Mouse (Mus musculus) mature B cell (primary cell): ENCODE results near the gene Lpcat1.

Experiments used
- in situ Hi-C: fragments of 300-500 bp; cut with MboI; formaldehyde crosslinking; loops from 2 replicates; pipeline ENCODE4 v1.14.3; 2019

The Lpcat1 gene

DNA sequence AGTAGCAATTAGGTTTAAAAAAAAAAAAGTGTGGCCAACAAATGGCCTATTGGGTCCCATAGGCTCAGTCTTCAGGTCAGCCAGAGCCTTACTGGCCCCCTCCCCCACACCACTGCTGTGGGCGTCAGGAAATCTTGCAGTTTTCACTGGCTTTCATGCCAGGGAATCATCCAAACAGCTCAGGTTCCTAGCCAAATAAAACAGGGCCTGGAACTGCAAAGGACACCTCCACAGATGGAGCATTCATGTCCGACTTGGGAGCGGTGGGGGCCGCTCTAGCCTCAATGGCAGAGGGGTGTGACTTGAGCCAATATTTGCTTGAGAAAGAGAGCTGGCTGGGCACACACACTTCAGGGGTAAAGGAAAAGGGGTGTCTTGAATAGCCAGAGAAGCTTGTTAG lies 20.5 kb upstream of the Lpcat1 start:
- in situ Hi-C loops: no loop called here

DNA sequence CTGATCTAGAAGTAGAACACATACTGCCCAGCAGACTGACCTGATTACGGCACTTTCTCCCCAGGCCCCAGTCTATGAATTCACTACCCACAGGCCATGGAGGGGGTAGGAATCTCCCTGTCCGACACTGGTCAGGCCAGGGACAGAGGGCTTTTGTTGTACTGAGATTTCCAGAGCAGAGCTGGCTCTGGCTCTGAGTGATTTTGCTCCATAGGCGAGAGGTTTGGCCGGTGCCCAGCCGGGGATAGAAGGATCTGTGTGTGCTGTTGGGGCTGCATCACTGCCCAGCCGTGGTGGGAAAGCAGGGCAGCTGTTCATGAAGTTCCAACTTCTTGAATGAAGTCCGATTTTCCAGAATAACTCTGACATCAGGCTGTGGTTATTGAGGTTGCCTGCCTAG lies 20.1 kb upstream of the Lpcat1 start:
- in situ Hi-C loops: no loop called here

DNA sequence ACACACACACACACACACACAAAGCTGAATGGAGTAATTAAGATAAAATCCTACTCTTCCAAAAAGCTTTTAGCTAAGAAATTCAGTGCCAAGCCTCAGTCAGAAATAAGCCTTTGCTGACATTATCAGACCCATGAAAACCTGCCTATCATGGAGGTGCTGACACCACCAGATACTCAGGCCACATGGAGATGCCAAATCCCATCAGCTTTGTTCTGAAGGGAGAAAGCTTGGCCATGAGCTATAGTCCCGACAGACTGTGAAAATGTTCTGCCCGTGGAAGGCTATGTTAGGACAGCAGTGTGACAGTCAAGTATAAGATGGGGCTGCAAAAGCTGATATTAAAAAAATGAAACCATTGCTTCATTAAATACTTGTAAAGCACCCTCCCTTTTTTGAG lies 19.5 kb upstream of the Lpcat1 start:
- in situ Hi-C loops: no loop called here

DNA sequence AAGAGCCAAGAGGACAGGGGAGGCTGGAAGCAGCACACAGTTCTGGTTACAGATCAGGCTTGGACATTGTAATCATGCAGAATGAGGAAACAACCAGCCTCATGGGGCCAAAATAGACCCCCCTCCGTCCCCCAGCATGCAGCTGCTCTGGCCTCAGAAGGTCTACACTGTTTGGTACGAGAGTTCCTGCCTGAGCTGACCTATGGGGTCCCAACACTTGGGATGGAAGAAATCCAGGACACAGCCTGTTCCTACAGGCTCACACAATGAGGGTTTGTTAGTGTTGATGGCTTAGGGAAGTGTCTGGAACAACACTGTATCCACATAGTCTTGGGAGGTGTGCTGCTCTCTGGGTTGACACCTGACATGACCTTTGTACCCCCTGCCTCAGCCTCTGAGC lies 18.8 kb upstream of the Lpcat1 start:
- in situ Hi-C loops: no loop called here

DNA sequence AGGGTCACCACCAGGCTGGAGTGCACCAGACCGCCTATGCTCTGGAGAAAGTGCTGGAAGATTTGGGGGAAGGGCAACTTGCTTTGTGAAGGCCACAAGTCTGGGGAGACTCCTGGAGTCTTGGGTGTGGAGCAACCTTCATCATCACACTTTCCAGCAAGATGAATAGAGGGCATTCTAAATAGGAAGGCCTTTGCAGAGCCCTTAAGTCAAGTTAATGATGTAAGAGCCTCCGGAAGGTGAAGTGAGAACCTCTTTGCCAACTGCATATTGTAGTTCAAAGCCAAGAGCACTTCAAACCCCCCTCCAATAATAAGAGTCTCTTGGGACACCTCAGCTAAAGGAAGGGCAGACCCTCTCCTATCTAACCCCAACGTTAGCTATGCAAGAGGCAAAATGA lies 18.3 kb upstream of the Lpcat1 start:
- in situ Hi-C loops: no loop called here

DNA sequence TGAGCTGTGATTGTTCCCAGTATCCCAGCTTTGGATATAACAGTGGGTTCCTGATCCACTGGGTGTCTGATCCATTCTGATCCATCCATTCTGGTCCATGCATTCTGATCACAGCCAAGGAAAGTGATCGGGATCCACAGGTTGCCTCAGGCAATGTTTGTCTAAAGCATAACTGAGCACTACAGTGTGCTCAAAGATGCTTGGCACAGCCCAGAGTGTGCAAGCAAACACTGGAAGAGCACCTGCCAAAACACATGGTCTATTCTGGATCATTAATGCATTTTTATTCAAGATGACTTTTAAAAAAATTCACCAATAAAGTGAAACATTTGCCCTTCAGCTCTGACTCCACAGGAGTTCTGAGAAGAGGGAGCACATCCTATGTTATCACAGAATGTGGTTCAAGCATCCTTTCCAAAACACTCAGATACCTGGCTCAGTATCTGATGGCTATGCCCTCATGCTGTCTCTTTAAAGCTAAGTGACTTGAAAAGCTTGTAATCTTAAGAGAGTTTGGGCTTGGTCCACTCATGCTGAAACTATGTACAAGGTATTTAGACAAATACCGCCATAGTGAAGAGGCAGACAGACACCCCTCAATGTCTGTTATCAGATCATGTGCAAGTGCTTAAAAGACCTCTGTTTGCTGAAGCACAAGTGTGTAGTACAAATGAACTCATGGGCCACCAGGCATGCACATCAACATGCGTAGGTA lies 13.3 kb upstream of the Lpcat1 start:
- in situ Hi-C loops: no loop called here

DNA sequence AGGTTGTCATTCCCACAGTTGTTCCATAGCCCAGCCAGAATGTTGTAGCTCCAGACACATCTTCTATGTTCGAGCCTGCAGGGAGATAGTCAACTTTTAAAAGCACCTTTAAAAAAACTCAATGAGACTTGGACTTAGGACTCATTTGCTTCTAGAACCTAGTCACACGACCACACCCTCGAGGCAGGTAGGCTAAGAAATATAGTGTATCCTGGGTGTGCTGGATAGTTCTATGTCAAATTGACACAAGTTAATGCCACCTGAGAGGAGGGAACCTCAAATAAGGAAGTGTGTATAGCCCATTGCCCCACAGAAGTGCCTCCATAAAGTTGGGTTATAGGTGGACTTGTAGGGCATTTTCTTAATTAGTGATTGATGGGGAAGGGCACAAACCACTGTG lies 11.7 kb upstream of the Lpcat1 start:
- in situ Hi-C loops: no loop called here

DNA sequence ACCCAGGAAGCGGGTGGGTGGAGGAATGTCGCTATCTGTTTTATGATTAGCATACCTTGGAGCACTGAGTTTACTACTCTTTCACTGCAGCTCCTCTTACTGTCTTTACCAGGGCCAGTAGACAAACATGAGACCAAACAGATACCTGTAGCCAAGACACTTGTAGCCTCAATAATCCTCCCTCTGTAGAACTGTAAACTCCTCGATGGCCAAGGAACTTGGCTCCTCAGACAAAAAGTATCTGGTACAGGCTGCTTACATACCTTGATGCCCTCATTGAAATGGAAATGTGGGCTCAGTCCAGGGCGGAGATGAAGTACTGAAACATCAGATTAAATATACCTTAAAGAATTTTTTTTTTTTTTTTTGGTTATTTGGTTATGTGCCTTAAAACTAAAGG lies 9.7 kb upstream of the Lpcat1 start:
- in situ Hi-C loops: no loop called here

DNA sequence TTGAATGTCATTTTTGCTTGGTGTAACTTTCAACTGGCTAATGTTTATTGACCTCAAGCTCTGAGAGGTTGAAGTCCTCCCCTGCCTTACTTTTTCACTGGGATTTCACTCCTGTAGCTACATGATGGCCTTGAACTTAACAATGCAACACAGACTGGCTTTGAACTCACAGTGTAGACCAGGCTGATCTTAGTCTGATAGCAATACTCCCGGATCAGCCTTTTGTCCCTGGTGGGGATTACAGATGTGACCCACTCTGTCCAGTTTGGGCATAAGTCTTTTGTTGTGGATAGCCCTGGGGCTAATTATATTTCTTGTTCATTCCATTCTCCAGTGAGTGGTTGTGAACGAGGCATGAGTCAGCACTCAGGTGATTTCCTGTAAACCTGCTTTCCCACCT lies 9.3 kb upstream of the Lpcat1 start:
- in situ Hi-C loops: no loop called here

DNA sequence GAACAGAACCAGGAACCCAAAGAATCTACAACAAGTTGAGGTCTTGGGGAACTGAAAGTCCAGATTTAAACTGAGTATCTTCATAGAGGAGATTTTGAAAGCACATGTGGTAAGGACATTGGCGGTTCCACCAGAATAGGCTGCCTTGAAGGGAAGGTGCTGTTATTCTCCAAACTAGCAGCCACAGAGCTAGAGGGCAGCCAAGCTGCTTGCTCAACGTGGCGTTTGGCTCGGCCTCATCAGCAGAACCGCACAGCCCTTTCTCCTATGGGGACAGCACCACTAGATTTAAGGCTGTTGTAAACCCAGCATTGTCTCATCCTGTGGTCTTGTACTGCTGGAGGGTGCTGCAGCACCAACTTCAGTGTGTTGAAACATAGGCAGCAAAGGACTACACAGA lies 8.3 kb upstream of the Lpcat1 start:
- in situ Hi-C loops: no loop called here

DNA sequence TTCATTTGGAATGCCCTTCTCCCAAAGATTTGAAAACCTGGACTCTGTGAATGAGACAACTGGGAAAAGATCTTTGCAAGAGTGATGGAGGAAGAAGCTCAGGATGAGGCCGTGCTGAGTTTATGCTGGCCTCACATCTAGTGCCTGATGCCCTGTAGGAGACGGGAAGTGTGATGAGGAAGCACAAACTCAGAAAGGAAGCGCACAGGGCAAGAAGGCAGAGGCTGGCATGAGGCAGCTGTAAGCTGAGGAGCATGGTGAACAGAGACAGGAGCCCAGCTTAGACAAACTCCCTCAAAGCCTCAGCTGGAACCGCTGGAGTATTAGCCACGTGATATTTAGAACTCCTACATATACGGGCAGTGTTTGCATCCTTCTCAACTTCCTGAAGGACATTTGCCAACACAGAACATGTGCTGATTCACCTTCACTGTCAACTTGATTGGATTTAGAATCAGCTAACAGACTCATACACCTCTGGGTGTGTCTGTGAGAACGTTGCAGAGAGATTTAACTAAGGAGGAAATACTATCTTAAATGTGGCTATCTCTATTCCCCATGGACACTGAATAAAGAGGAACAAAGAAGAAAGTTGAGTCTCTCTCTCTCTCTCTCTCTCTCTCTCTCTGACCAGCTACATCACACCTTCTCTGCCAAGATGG lies 7.7 kb upstream of the Lpcat1 start:
- in situ Hi-C loops: no loop called here

DNA sequence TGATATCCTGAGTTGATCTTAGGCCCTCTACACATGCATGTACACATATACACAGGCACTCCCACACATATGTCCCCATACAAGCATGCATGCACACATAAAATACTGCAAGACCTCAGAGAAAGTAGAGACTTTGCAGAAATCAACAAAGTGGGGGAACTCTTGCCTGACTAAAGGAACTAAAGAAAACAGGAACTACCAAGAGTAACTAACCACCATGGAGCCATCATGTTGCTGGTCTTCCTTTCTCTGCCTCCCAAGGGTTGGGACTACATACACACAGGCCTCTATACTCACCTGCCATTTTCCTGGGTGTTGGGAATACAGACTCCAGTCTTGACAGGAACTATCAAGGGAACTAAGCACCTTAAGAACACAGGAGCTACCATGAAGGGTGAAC lies 5.4 kb upstream of the Lpcat1 start:
- in situ Hi-C loops: no loop called here

DNA sequence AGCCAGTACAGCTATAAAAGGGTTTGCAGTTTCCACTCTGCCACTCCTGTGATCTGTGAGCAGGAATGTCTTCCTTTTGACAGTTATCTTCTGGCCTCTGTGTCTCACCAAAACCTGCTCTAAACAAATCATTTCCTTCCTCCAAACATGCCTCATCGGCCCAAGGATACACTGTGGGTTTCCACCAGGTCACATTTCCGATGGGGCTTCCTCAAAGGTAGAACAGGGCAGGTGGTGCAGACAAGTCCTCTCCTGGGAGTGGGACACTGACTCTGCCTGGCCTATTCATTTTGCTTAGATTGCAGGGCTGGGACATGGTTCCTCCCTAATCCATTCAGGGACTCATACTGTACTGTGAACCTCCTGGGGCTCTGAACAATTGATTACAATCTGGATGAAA lies 1.8 kb upstream of the Lpcat1 start:
- in situ Hi-C loops: no loop called here

DNA sequence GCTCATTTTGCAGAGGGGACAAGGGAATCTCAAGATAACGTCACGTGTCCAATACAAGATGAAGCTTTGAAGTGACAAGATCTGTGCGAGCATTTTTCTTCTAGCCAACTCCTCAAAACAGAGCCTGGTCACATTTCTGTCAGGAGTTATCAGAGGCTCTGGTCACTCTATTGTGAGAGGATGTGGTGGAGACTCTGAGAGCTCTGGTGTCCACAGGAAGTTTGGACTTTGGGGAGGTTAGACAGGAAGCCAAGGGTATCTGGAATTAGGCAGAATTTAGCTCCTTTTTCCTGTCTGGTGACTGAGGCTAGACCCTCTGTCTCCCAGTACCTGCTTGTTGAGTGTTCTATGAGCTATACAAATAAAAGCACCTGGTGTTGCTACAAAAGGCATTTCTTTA lies 586 bp upstream of the Lpcat1 start:
- in situ Hi-C loops: no loop called here

DNA sequence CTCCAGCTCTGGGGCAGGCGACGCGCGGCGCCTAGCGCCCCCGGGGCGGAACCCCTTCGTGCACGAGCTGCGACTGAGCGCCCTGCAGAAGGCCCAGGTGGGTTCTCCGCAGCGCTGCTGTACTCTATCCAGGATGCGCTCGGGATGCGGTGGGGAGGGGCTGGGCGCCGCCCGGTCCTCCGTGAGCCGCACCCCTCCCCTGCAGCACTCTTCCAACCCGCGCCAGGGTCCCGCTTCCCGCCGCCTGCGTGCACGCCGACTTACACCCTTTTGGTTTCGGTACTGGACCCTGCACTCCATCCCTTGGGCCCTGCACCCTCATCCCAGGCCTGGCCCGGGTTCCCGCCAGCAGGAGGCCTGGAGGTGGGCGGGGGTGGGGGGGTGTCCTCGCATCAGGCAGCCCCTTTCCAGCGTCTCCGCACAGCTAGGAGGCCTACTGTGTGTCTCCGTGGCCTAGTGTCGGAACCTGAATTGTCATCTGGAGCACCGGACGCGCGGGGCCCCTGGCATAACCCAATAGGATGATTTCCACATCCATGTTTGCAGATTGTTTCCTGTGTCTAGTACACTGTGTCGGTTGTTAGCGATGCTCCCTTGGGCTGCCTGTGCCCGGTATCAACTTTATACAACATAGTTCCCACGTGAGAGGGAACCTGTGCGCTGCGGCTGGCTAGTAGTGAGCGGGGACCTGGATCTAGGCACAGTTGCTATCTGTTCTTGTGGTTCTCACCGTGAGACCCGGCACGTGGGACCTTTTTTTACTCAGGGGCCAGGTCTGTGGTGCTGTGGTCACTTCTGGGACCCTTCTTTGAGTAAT lies 632 bp downstream of the Lpcat1 start:
- in situ Hi-C loops: no loop called here

DNA sequence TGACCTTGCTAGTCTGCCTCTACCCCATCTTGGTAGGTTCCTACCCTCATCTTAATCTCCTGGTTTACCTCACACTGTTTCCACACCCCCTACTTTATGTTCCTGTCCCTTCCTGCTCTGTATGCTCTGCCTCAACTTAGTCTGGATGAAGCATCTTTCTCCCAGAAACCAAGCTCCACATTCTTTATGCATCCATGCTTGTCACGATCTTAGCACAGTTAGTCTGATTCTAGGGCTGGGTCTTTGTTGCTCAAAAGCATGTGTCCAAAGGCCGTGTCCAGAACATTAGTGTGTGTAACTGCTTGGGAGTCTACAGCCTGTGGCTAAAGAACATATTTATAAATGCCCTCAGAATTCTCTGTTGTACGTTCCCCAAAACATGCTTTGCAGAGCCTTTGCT lies 1.8 kb downstream of the Lpcat1 start:
- in situ Hi-C loops: no loop called here

DNA sequence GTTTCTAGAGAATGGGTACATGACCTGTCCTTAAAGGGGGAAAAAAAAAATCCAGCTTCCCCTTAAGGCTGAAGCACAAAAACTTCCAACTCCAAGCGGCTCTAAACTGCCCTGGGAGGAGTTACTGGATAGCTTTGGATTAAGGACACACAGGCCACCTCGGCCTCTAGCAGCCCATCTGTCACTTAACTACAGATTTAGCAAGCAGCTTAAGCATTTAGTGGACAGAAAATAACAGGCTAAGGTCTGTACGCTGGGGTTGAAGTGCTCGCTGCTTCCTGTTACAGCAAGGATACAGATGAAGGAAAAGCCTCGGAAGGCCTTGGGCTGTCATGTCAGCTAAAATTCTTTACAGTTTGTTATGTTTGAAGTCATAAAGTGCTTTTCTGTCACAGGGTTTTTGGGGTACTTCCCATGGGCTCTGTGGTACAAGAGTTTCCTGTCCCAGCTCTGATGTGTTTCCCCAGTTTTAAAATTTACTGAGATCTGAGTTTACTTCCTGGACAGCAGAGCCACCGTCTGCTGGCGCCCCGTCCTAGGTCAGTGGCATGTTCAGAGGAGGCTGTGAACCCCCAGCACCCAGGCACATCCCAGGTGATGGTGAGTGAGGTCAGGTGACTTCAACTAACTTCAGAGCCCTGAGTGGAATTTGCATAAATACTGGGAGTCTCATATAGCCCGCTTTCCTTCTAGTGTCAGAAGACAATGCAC lies 2.4 kb downstream of the Lpcat1 start:
- in situ Hi-C loops: no loop called here

DNA sequence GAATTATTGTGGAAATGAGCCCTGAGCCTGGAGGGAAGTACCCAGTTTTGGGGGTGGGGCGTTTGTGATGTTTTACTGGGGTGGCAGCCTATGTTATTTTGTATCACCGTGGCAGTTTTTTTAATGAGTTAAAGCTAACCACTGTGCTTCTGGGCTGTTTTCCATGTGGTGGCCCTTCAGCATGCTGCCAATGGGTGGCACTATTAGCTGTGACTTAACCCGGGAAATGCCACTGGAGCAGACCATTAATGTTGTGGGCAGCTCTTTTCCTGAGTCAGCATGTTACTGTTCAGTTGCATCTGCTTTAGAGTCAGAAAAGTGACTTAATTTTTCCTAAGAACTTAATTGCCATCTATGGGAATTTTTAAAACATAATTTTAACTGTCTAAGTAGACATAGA lies 5.5 kb downstream of the Lpcat1 start:
- in situ Hi-C loops: no loop called here

DNA sequence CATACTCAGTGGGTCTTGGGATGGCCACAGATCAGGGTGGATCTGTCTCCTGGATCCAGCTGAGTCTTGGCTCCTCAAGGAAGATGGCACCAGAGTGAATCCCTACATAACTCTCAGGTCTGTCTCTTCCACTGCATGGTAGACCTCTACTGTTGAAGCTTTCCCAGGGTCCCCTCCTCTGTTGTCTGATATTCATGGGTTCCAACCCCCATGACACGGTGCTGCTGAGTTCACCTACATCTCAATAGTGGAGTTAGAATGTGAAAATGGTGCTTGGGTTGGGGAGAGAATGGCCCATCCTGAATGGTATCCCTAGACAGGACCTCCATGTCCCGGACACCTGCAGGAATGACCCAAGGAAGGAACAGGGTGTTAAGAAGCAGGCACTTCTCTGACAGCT lies 6.7 kb downstream of the Lpcat1 start:
- in situ Hi-C loops: no loop called here

DNA sequence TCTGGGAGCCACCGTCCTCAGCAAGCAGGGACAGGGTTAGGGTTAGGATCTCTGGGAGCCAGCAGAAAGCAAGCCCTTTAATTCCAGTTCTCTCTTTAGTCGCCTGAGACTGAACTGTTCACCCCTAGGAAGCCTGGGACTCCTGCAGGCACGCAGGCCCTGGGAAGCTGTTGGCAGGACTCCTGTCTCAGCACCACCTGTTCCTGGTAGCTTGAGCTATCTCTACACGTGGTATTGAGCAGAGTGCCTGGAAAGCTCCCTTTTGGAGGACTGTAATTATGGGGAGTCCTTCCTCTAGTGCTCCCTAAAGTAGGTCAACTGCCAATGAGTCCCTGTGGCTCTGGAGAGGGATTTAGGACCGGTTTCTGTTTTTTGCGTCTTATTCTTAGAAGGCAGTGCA lies 7.2 kb downstream of the Lpcat1 start:
- in situ Hi-C loops: no loop called here

DNA sequence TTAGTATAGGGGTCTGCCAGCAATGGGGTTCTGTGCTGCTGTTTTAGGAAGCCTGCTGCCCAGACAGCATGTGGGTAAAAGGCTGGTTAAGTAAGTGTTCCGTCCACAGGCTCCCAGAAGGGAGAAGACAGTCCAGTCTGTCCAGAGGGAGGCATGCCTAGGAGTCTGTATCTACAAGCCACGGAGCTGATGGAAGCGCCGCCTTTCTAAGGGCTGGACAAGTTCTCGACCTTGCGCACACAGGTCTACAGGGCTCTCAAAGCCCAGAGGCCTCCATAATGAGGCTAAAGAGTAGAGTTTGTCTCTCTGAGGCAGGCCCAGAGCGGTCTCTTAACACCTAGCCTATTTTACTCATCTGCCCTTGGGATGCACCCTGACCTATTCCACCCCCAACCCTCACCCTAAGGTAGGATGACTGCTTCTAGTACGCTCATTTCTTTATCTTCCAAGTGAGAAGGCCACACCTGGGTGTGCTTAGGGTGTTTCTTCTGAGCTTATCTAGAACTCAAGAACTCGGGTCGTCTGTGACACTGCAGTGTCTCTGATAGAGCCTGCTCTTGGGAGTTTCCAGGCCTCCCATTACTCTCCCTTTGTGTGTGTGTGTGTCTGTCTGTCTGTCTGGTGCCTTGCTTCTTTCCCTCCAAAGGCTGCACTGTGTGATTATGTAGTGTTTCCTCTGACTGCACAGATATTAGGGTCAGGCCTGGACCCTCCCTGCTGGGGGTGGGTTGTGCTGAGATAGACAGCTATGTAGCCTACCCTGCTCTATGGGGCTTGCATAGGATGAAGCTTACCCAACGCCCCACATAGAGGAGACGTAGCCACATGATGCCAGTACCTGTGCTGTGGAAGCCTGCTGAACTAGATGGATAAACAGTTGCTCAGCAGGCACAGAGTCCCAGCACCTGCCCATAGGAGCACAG lies 8.3 kb downstream of the Lpcat1 start:
- in situ Hi-C loops: no loop called here
